Mouse (Mus musculus) hindbrain, embryonic 10.5 days (tissue): Measurements from ENCODE around the gene Sptan1. TPM values are rescaled to one million over a fixed set of nuclear protein-coding genes. Genes with fewer than 3 reads are reported as not detected.
A peak's percentile ranks its signal among the peaks of the same experiment; 100 is the strongest.

Experiments
- DNase-seq: peaks from one replicate; pipeline ENCODE4 v3.0.0-alpha.2; 2017; ENCODE audit warnings: low spot score
- H3K27ac ChIP-seq: fragments of 300-500 bp; sonication (generic); 2 replicates; pipeline ENCODE4 v1.5.1; 2016; ENCODE audit warnings: mild to moderate bottlenecking, moderate library complexity
- H3K27me3 ChIP-seq: fragments of 300-500 bp; sonication (generic); 2 replicates; pipeline ENCODE4 v1.6.1; 2016; ENCODE audit warnings: mild to moderate bottlenecking; ENCODE audit not compliant: poor library complexity, insufficient read depth, severe bottlenecking
- H3K36me3 ChIP-seq: fragments of 300-500 bp; sonication (generic); 2 replicates; pipeline ENCODE4 v1.6.1; 2016; ENCODE audit warnings: mild to moderate bottlenecking, moderate library complexity
- H3K4me1 ChIP-seq: fragments of 300-500 bp; sonication (generic); replicated peaks from 2 replicates; pipeline ENCODE4 v1.6.1; 2016; ENCODE audit warnings: mild to moderate bottlenecking
- H3K4me3 ChIP-seq: fragments of 300-500 bp; sonication (generic); 2 replicates; pipeline ENCODE4 v1.5.1; 2016; ENCODE audit warnings: mild to moderate bottlenecking, moderate library complexity
- H3K9me3 ChIP-seq: fragments of 300-500 bp; sonication (generic); 2 replicates; pipeline ENCODE4 v1.6.1; 2016; ENCODE audit warnings: mild to moderate bottlenecking, moderate library complexity
- WGBS: fragments of 180-500 bp; shearing (Covaris S2); methylation state at CpG from one replicate; pipeline ENCODE4 v1.1.7; 2016; 5-methylcytosine and 5-hydroxymethylcytosine counted together
- polyA plus RNA-seq: library from polyadenylated mRNA; unstranded; fragments of >200 nt; fragmentation: Nextera tagmentation; extraction: Ambion mirVana; gene quantifications from 2 replicates; pipeline ENCODE4 v1.2.1, GENCODE M21; 2016

The Sptan1 gene
- 115 and 120 TPM in 2 replicates for polyA plus RNA-seq

DNA sequence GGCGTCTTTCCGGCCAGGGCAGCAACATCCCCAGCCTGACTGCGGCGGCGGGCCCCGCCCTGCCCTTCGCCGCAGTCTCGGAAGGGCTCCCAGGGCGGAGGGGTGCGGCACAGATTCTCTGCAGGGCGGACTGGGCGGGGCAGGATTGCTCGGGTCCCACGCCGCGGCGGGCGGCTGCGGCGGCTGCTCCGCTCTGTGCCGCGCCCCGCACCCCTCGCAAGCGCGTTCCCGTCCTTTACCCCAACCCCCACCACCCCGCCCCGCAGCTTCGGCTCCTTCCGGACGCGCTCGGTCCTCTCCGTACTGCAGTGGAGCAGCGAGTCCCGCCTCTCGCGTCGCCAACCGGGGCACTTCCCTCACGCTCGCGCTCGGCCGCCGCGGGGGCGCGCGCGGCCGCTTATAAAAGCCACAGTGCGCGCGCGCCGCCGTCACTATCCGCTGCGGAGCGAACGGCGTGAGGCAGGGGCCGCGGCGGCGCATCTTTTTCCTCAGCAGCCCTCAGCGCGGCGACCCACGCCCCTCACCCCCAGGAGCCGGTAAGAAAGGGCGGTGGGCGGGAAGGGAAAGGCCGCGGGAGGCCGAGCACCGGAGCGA, at the start of gene Sptan1:
TSS of gene Sptan1 (plus strand) at position 311 of the 594 bp plus-strand sequence.
- no peaks in the 10 kb centered on the region for H3K27me3 ChIP-seq
- no peaks in the 10 kb centered on the region for H3K9me3 ChIP-seq
- peak within 1 kb of the TSS; percentile 96 for H3K4me3 ChIP-seq
- H3K27ac ChIP-seq, result peak within 1 kb of the TSS; percentile 97
- peak; percentile 98 for DNase-seq
- peaks cover 27% of the 10 kb centered on the region for H3K36me3 ChIP-seq
- WGBS, result under 1% methylated on average over 82 of the region's 82 CpGs
- peaks cover 39% of the 10 kb centered on the region for H3K4me1 ChIP-seq

DNA sequence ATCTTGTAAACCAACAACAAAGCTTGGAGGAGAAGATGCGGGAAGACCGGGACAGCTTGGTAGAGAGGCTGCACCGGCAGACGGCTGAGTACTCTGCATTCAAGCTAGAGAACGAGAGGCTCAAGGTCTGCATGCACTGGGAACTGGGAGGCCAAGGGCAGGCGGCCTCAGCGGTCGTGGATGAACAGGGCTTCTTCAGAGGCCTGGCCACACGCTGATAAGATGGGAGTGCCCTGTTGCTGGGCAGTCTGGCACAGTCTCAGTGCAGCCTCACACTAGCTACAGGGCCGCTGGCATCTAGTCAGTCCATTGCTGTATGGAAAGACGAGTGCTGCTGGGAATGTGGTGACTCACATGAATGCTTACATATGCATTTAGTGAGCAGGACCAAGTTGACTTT, 47.7 kb upstream of the Sptan1 start:
- WGBS, result 92% methylated on average over 11 of the region's 11 CpGs
- H3K36me3 ChIP-seq, result peaks cover 96% of the 10 kb centered on the region

GRCm38 (mm10) chr2:29922011-29922410, 43.3 kb upstream of the Sptan1 start:
- H3K9me3 ChIP-seq, result no peaks in the 10 kb centered on the region
- no peaks in the 10 kb centered on the region for H3K4me1 ChIP-seq
- no peaks in the 10 kb centered on the region for H3K27me3 ChIP-seq
- peaks cover 98% of the 10 kb centered on the region for H3K36me3 ChIP-seq
- 87% methylated on average over 11 of the region's 11 CpGs for WGBS
- no peak for DNase-seq
- H3K4me3 ChIP-seq, result no peak overlapping the region
- no peak overlapping the region for H3K27ac ChIP-seq

More for the DNA sequence above, 47.7 kb upstream of the Sptan1 start:
- Histone ChIP-seq H3K4me1 (no peaks in the 10 kb centered on the region), H3K27me3 (no peaks in the 10 kb centered on the region), H3K9me3 (no peaks in the 10 kb centered on the region), H3K27ac (no peak overlapping the region), H3K4me3 (no peak overlapping the region)
- DNase-seq, result no peak

DNA sequence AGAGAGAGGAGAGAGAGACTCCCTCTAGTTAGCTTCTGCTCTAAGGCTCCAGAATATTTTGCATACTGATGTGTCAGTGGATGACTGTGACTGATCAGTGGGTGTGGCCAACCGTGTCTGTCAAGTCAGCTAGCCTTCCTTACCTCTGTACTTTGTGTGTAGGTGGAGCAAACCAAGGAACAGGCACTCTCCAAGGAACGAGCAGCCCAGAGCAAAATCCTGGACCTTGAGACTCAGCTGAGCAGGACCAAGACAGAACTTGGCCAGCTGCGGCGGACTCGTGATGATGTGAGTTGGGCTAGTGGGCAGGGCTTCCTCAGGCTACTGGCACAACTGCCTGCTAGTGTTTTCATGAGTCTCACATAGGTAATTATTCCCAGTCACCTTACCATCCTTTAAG, 38.8 kb upstream of the Sptan1 start:
- WGBS, result 88% methylated on average over 5 of the region's 5 CpGs
- Histone ChIP-seq H3K4me3 (no peak overlapping the region), H3K27ac (no peak overlapping the region), H3K27me3 (no peaks in the 10 kb centered on the region), H3K36me3 (peaks cover 99% of the 10 kb centered on the region), H3K4me1 (no peaks in the 10 kb centered on the region), H3K9me3 (no peaks in the 10 kb centered on the region)
- DNase-seq, result no peak

DNA sequence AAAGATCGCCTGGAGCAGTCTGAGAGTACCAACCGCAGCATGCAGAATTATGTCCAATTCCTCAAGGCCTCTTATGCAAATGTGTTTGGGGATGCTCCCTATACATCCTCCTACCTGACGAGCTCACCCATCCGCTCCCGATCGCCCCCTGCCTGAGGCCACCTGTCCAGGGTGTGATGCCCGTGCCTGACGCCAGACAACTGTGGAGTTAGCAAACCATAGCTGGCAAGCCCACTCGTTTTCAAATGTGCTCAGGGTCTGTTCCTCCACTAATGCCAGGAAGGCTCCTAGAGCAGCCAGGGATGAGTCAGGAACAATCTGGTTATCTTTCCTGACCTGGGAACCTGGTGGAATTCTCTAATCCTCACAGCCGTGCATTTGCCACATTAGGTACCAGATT, 34.9 kb upstream of the Sptan1 start:
- Histone ChIP-seq H3K9me3 (no peaks in the 10 kb centered on the region), H3K4me3 (no peak overlapping the region), H3K27ac (no peak overlapping the region), H3K27me3 (no peaks in the 10 kb centered on the region), H3K4me1 (no peaks in the 10 kb centered on the region; the same call in 1 of the 2 replicates), H3K36me3 (peaks cover 62% of the 10 kb centered on the region)
- 89% methylated on average over 10 of the region's 10 CpGs for WGBS
- no peak for DNase-seq

DNA sequence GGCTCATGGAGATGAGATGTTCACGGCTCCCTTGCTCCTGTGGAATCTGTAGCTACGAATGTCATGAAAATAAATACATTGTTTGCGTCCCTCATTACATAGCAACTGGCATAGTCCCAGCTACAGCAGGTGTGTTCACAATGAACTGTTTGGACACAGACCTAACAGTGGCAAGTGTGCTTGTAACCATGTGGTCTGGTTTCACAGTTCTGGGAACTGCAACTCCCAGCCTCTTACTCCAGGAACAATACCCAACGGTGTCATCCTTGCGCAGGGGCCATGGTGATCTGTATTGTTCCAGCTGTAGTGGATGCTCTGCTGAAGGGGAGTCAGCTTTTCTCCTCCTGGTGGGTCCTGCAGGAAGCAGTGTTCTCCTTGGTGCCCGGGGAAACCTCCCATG, 34.2 kb upstream of the Sptan1 start:
- H3K27ac ChIP-seq, result no peak overlapping the region
- H3K4me3 ChIP-seq, result no peak overlapping the region
- 91% methylated on average over 6 of the region's 6 CpGs for WGBS
- H3K9me3 ChIP-seq, result no peaks in the 10 kb centered on the region
- DNase-seq, result no peak
- peaks cover 6% of the 10 kb centered on the region for H3K4me1 ChIP-seq
- H3K36me3 ChIP-seq, result peaks cover 55% of the 10 kb centered on the region
- H3K27me3 ChIP-seq, result no peaks in the 10 kb centered on the region

DNA sequence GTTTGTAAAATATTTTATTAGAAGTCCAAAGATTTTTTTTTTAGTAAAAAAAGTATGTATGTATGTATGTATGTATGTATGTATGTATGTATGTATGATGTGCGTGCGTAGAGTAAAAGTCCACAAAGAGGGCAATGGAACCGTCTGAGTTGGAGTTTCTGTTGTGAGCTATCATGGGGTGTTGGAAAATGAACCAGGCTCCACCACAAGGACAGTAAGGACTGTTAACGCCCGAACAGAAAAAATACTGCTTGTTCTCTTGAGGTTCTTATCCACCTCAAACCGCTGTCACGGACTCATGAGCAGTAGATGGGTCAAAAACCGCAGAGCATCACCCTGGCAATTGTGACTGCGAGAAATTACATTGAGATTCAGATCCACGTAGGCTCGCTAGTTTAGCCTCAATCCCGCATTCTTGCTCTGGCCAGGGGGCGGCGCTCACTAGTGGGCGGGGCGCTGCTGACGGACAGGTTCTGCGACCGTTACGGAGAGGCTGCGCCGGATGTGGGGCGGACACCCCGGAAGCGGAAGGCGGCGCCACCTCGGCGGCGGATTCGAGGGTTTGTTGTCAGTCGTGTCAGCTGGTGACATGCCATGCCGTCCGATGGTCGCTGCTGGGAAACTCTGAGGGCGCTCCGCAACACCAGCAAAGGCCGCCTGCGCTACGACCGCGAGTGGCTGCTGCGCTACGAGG, 30.3 kb upstream of the Sptan1 start, which contains the start of gene Gle1:
TSS of gene Gle1 (plus strand) at position 521 of the 694 bp plus-strand sequence.
- 3% methylated on average over 44 of the region's 44 CpGs for WGBS
- peak; percentile 97 for DNase-seq
- H3K4me1 ChIP-seq, result peaks cover 7% of the 10 kb centered on the region
- H3K4me3 ChIP-seq, result peak within 1 kb of the TSS; percentile 90
- H3K9me3 ChIP-seq, result no peaks in the 10 kb centered on the region
- H3K27me3 ChIP-seq, result no peaks in the 10 kb centered on the region
- H3K27ac ChIP-seq, result peak within 1 kb of the TSS; percentile 86
- H3K36me3 ChIP-seq, result peaks cover 50% of the 10 kb centered on the region

GRCm38 (mm10) chr2:29940073-29940472, 25.3 kb upstream of the Sptan1 start:
- H3K36me3 ChIP-seq, result peaks cover 81% of the 10 kb centered on the region
- no peaks in the 10 kb centered on the region for H3K27me3 ChIP-seq
- no peak overlapping the region for H3K4me3 ChIP-seq
- DNase-seq, result no peak
- WGBS, result 93% methylated on average over 9 of the region's 9 CpGs
- peaks cover 8% of the 10 kb centered on the region for H3K4me1 ChIP-seq
- H3K9me3 ChIP-seq, result no peaks in the 10 kb centered on the region
- H3K27ac ChIP-seq, result no peak overlapping the region

- 93% methylated on average over 7 of the region's 7 CpGs for WGBS
Observed at GRCm38 (mm10) chr2:29940826-29941225, 24.5 kb upstream of the Sptan1 start.

DNA sequence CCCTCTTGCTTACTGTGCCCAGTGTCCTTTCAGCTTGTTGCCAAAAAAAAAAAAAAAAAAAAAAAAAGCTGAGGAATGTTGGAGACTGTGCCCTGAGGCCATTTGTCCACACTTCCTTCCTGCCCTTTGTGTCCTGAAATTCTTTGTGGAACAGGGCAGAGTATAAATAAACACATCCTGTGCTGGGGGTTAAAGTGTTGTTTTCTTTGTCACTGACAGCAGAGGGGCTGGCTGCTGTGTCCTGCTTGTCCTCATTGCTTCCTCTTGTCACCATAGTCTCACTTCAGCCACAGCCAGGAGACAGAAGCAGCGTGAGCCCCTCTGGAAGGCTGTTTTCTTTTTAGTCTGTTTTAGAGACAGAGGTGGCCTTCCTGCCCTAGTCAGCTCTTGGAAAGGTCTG, 20.6 kb upstream of the Sptan1 start:
- no peaks in the 10 kb centered on the region for H3K9me3 ChIP-seq
- H3K4me3 ChIP-seq, result no peak overlapping the region
- no peak overlapping the region for H3K27ac ChIP-seq
- no peaks in the 10 kb centered on the region for H3K27me3 ChIP-seq
- peaks cover 97% of the 10 kb centered on the region for H3K36me3 ChIP-seq
- 42% methylated on average over 1 of the region's 1 CpGs for WGBS
- 0 out of 2 replicates have a peak, but pooled peaks cover 3% of the 10 kb centered on the region for H3K4me1 ChIP-seq
- peak; percentile 18 for DNase-seq

More at GRCm38 (mm10) chr2:29940826-29941225, 24.5 kb upstream of the Sptan1 start:
- H3K36me3 ChIP-seq, result peaks cover 89% of the 10 kb centered on the region
- H3K4me3 ChIP-seq, result no peak overlapping the region
- no peaks in the 10 kb centered on the region for H3K27me3 ChIP-seq
- H3K4me1 ChIP-seq, result peaks cover 7% of the 10 kb centered on the region
- H3K9me3 ChIP-seq, result no peaks in the 10 kb centered on the region
- DNase-seq, result no peak
- no peak overlapping the region for H3K27ac ChIP-seq

DNA sequence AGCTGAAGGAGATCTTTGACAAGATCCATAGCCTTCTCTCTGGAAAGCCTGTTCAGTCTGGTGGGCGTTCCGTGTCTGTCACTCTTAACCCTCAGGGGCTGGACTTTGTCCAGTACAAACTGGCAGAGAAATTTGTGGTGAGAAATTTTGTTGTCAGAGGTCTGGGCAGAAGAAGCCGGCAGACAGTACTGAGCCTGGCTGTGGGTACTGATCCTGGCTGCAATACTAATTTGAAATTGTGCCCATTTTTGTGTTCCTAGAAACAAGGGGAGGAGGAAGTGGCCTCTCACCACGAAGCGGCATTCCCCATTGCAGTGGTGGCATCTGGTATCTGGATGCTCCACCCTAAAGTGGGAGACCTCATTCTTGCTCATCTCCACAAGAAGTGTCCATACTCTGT, 16.5 kb upstream of the Sptan1 start:
- Histone ChIP-seq H3K27ac (no peak overlapping the region), H3K36me3 (peaks cover 97% of the 10 kb centered on the region), H3K4me3 (no peak overlapping the region), H3K27me3 (no peaks in the 10 kb centered on the region), H3K4me1 (0 out of 2 replicates have a peak, but pooled peaks cover 3% of the 10 kb centered on the region), H3K9me3 (no peaks in the 10 kb centered on the region)
- WGBS, result 96% methylated on average over 5 of the region's 5 CpGs
- DNase-seq, result no peak

GRCm38 (mm10) chr2:29961246-29961645, 4.1 kb upstream of the Sptan1 start:
- Histone ChIP-seq H3K4me1 (peaks cover 12% of the 10 kb centered on the region), H3K9me3 (no peaks in the 10 kb centered on the region), H3K27ac (no peak overlapping the region), H3K36me3 (peaks cover 42% of the 10 kb centered on the region), H3K27me3 (no peaks in the 10 kb centered on the region), H3K4me3 (no peak overlapping the region)
- DNase-seq, result no peak
- 97% methylated on average over 7 of the region's 7 CpGs for WGBS
